Mouse (Mus musculus) MEL (cell line): ENCODE measurements at regions not wholly inside any gene's neighbourhood (a gene's known extent, or its start where the extent isn't known, plus 50 kb on each side); places are given as distances from the start of the nearest gene placed in this dataset.
A peak's percentile ranks its signal among the peaks of the same experiment; 100 is the strongest.

ENCODE experiments used
- CTCF ChIP-seq, 3 experiments: IDR thresholded peaks in 2 of 3; conservative IDR thresholded peaks in 1 of 3; 2 replicates each; pipeline ENCODE4 v1.5.1; 2011 to 2012; ENCODE audit warnings: low read length in 3 of 3, low read depth in 2 of 3, mild to moderate bottlenecking in 2 of 3, improper control_type of control experiment in 1 of 3, inconsistent platforms in 1 of 3, mixed read lengths in 1 of 3, moderate library complexity in 1 of 3; ENCODE audit not compliant: control insufficient read depth in 1 of 3, insufficient read depth in 1 of 3, poor library complexity in 1 of 3, severe bottlenecking in 1 of 3
- GATA1 ChIP-seq: IDR thresholded peaks from 2 replicates; pipeline ENCODE4 v1.6.1; 2011; ENCODE audit warnings: low read depth, low read length, improper control_type of control experiment
- POLR2A ChIP-seq, 2 experiments: IDR thresholded peaks; 2 replicates each; pipeline ENCODE4 v1.6.1; 2011 to 2012; ENCODE audit warnings: low read length in 2 of 2, mild to moderate bottlenecking in 2 of 2, control low read depth in 1 of 2, improper control_type of control experiment in 1 of 2, low read depth in 1 of 2, moderate library complexity in 1 of 2; ENCODE audit not compliant: control insufficient read depth in 1 of 2, insufficient read depth in 1 of 2, poor library complexity in 1 of 2
- RCOR1 ChIP-seq: IDR thresholded peaks from 2 replicates; pipeline ENCODE4 v1.6.1; 2012; ENCODE audit warnings: low read depth, mild to moderate bottlenecking, inconsistent platforms, low read length, improper control_type of control experiment
- SMC3 ChIP-seq: IDR thresholded peaks from 2 replicates; pipeline ENCODE4 v1.6.1; 2011; ENCODE audit warnings: low read depth, low read length, improper control_type of control experiment
- ZMIZ1 ChIP-seq: IDR thresholded peaks from 2 replicates; pipeline ENCODE4 v1.6.1; 2012; ENCODE audit warnings: low read depth, mild to moderate bottlenecking, inconsistent platforms, low read length, improper control_type of control experiment, moderate library complexity

GRCm38 (mm10) chr2:79513726-79514125 lies 57.1 kb upstream of the Cerkl start:
- TF ChIP-seq SMC3 (no peak), GATA1 (0 out of 2 replicates have a peak, but pooled peaks have one; percentile 39), CTCF (IDR thresholded peaks at IDR 0.05 in 2 of 3, conservative IDR thresholded peaks at IDR 0.05 in 1 of 3; ENCODE audit: control insufficient read depth in 1 of 3, insufficient read depth in 1 of 3, low read depth in 2 of 3, low read length in 3 of 3, poor library complexity in 1 of 3, severe bottlenecking in 1 of 3) (no peak), RCOR1 (no peak), POLR2A (IDR thresholded peaks at IDR 0.05; ENCODE audit: control insufficient read depth in 1 of 2, insufficient read depth in 1 of 2, low read depth in 1 of 2, low read length in 2 of 2, poor library complexity in 1 of 2) (no peak), ZMIZ1 (no peak)
